Mouse (Mus musculus): ENCODE data around the gene Tspan15. TPM values are rescaled to one million over a fixed set of nuclear protein-coding genes. Genes with fewer than 3 reads are reported as not detected.

Tspan15 gene
- polyA plus RNA-seq, 1 experiment from 2014 or later: 106 TPM

GRCm38 (mm10) chr10:62236165-62236564 lies 5.1 kb upstream of the Tspan15 start:
- 85% methylated on average over 6 of the region's 6 CpGs for WGBS
- no peaks in the 10 kb centered on the region for H3K9me3 ChIP-seq (ENCODE audit: low read length)
- no peak for DNase-seq (ENCODE audit: low spot score)
- TF ChIP-seq EP300 (IDR thresholded peaks at IDR 0.05) (no peak), CTCF (IDR thresholded peaks at IDR 0.05) (no peak)
- no peak overlapping the region for H3K9ac ChIP-seq (replicated peaks; ENCODE audit: low read depth)
- H3K36me3 ChIP-seq (ENCODE audit: insufficient read depth, low read length): no peaks in the 10 kb centered on the region
- H3K27me3 ChIP-seq (replicated peaks; ENCODE audit: insufficient read depth, low read length): no peaks in the 10 kb centered on the region
- H3K4me3 ChIP-seq (ENCODE audit: low read depth, low read length): no peak overlapping the region
- no peak for ATAC-seq
- no peak overlapping the region for H3K4me2 ChIP-seq (replicated peaks; ENCODE audit: low read depth, low read length)
- no peak overlapping the region for H3K27ac ChIP-seq (ENCODE audit: low read length)
- H3K4me1 ChIP-seq (ENCODE audit: insufficient read depth, low read depth, low read length): peaks cover 5% of the 10 kb centered on the region; the same call in 1 of the 2 replicates

GRCm38 (mm10) chr10:62231811-62232210 lies 760 bp upstream of the Tspan15 start:
- H3K4me3 ChIP-seq (ENCODE audit: low read depth, low read length): no peak overlapping the region
- H3K4me1 ChIP-seq (ENCODE audit: insufficient read depth, low read depth, low read length): peaks cover 5% of the 10 kb centered on the region; the same call in 1 of the 2 replicates
- DNase-seq (ENCODE audit: low spot score): no peak
- 55% methylated on average over 3 of the region's 3 CpGs for WGBS
- ATAC-seq: no peak
- no peak for TF ChIP-seq CTCF (IDR thresholded peaks at IDR 0.05)
- TF ChIP-seq EP300 (IDR thresholded peaks at IDR 0.05): no peak
- H3K9me3 ChIP-seq (ENCODE audit: low read length): no peaks in the 10 kb centered on the region
- no peak overlapping the region for H3K9ac ChIP-seq (replicated peaks; ENCODE audit: low read depth)
- H3K27ac ChIP-seq (ENCODE audit: low read length): no peak overlapping the region
- no peaks in the 10 kb centered on the region for H3K27me3 ChIP-seq (replicated peaks; ENCODE audit: insufficient read depth, low read length)
- no peaks in the 10 kb centered on the region for H3K36me3 ChIP-seq (ENCODE audit: insufficient read depth, low read length)
- no peak overlapping the region for H3K4me2 ChIP-seq (replicated peaks; ENCODE audit: low read depth, low read length)

GRCm38 (mm10) chr10:62231395-62231732 lies 313 bp upstream of the Tspan15 start:
- no peaks in the 10 kb centered on the region for H3K27me3 ChIP-seq (replicated peaks; ENCODE audit: insufficient read depth, low read length)
- H3K27ac ChIP-seq (ENCODE audit: low read length): peak overlapping the region; percentile 73; the same call in 1 of the 2 replicates
- 2% methylated on average over 13 of the region's 13 CpGs for WGBS
- H3K36me3 ChIP-seq (ENCODE audit: insufficient read depth, low read length): no peaks in the 10 kb centered on the region
- H3K4me1 ChIP-seq (ENCODE audit: insufficient read depth, low read depth, low read length): peaks cover 5% of the 10 kb centered on the region; the same call in 1 of the 2 replicates
- no peak for TF ChIP-seq CTCF (IDR thresholded peaks at IDR 0.05)
- no peak for TF ChIP-seq EP300 (IDR thresholded peaks at IDR 0.05)
- peak overlapping the region; percentile 84 for H3K4me2 ChIP-seq (replicated peaks; ENCODE audit: low read depth, low read length)
- ATAC-seq (no peak), DNase-seq (ENCODE audit: low spot score) (no peak)
- H3K9ac ChIP-seq (replicated peaks; ENCODE audit: low read depth): no peak overlapping the region
- H3K4me3 ChIP-seq (ENCODE audit: low read depth, low read length): peak overlapping the region; percentile 61
- H3K9me3 ChIP-seq (ENCODE audit: low read length): no peaks in the 10 kb centered on the region

- Histone ChIP-seq H3K4me1 (ENCODE audit: insufficient read depth, low read depth, low read length) (peaks cover 13% of the 10 kb centered on the region; the same call in 1 of the 2 replicates), H3K27me3 (replicated peaks; ENCODE audit: insufficient read depth, low read length) (no peaks in the 10 kb centered on the region), H3K27ac (ENCODE audit: low read length) (0 out of 2 replicates have a peak overlapping the region, but pooled peaks have one; percentile 26), H3K9ac (replicated peaks; ENCODE audit: low read depth) (no peak overlapping the region), H3K9me3 (ENCODE audit: low read length) (no peaks in the 10 kb centered on the region), H3K36me3 (ENCODE audit: insufficient read depth, low read length) (no peaks in the 10 kb centered on the region), H3K4me2 (replicated peaks; ENCODE audit: low read depth, low read length) (peak overlapping the region; percentile 84), H3K4me3 (ENCODE audit: low read depth, low read length) (no peak overlapping the region)
- ATAC-seq: no peak
- WGBS: 32% methylated on average over 6 of the region's 6 CpGs
- TF ChIP-seq EP300 (IDR thresholded peaks at IDR 0.05): no peak
- TF ChIP-seq CTCF (IDR thresholded peaks at IDR 0.05): no peak
- peak; percentile 25 for DNase-seq (ENCODE audit: low spot score)
Observed at GRCm38 (mm10) chr10:62228126-62228525, 2.9 kb downstream of the Tspan15 start.

- Histone ChIP-seq H3K9me3 (ENCODE audit: low read length) (no peaks in the 10 kb centered on the region), H3K4me3 (ENCODE audit: low read depth, low read length) (no peak overlapping the region), H3K27ac (ENCODE audit: low read length) (no peak overlapping the region), H3K4me1 (ENCODE audit: insufficient read depth, low read depth, low read length) (peaks cover 11% of the 10 kb centered on the region), H3K9ac (replicated peaks; ENCODE audit: low read depth) (no peak overlapping the region), H3K4me2 (replicated peaks; ENCODE audit: low read depth, low read length) (no peak overlapping the region), H3K27me3 (replicated peaks; ENCODE audit: insufficient read depth, low read length) (no peaks in the 10 kb centered on the region), H3K36me3 (ENCODE audit: insufficient read depth, low read length) (no peaks in the 10 kb centered on the region)
- TF ChIP-seq CTCF (IDR thresholded peaks at IDR 0.05): no peak
- no peak for TF ChIP-seq EP300 (IDR thresholded peaks at IDR 0.05)
- DNase-seq (ENCODE audit: low spot score): no peak
- 54% methylated on average over 7 of the region's 7 CpGs for WGBS
- no peak for ATAC-seq
Observed at GRCm38 (mm10) chr10:62225839-62226238, 5.2 kb downstream of the Tspan15 start.

- no peaks in the 10 kb centered on the region for H3K27me3 ChIP-seq (replicated peaks; ENCODE audit: insufficient read depth, low read length)
- H3K4me1 ChIP-seq (ENCODE audit: insufficient read depth, low read depth, low read length): peaks cover 11% of the 10 kb centered on the region
- ATAC-seq: no peak
- H3K36me3 ChIP-seq (ENCODE audit: insufficient read depth, low read length): no peaks in the 10 kb centered on the region
- no peaks in the 10 kb centered on the region for H3K9me3 ChIP-seq (ENCODE audit: low read length)
- no peak for DNase-seq (ENCODE audit: low spot score)
- no peak overlapping the region for H3K4me3 ChIP-seq (ENCODE audit: low read depth, low read length)
- WGBS: 36% methylated on average over 6 of the region's 6 CpGs
- peak overlapping the region; percentile 34; the same call in 1 of the 2 replicates for H3K27ac ChIP-seq (ENCODE audit: low read length)
- TF ChIP-seq EP300 (IDR thresholded peaks at IDR 0.05): no peak
- no peak for TF ChIP-seq CTCF (IDR thresholded peaks at IDR 0.05)
- H3K9ac ChIP-seq (replicated peaks; ENCODE audit: low read depth): no peak overlapping the region
- no peak overlapping the region for H3K4me2 ChIP-seq (replicated peaks; ENCODE audit: low read depth, low read length)
Observed at GRCm38 (mm10) chr10:62224231-62224630, 6.8 kb downstream of the Tspan15 start.

- Histone ChIP-seq H3K9me3 (ENCODE audit: low read length) (no peaks in the 10 kb centered on the region), H3K4me3 (ENCODE audit: low read depth, low read length) (no peak overlapping the region), H3K9ac (replicated peaks; ENCODE audit: low read depth) (no peak overlapping the region), H3K4me1 (ENCODE audit: insufficient read depth, low read depth, low read length) (peaks cover 11% of the 10 kb centered on the region), H3K27ac (ENCODE audit: low read length) (peak overlapping the region; percentile 86), H3K4me2 (replicated peaks; ENCODE audit: low read depth, low read length) (0 out of 2 replicates have a peak overlapping the region, but pooled peaks have one; percentile 8), H3K36me3 (ENCODE audit: insufficient read depth, low read length) (no peaks in the 10 kb centered on the region), H3K27me3 (replicated peaks; ENCODE audit: insufficient read depth, low read length) (no peaks in the 10 kb centered on the region)
- TF ChIP-seq CTCF (IDR thresholded peaks at IDR 0.05): no peak
- TF ChIP-seq EP300 (IDR thresholded peaks at IDR 0.05): peak; percentile 84
- WGBS: 50% methylated on average over 17 of the region's 17 CpGs
- DNase-seq (ENCODE audit: low spot score): peak; percentile 91
- peak; percentile 91 for ATAC-seq
Observed at GRCm38 (mm10) chr10:62222777-62223176, 8.3 kb downstream of the Tspan15 start.
